Mouse (Mus musculus) c-Kit-positive CD71-positive TER-119-positive erythroid progenitor cells, embryonic 14.5 days (primary cell): Measurements from ENCODE around the gene Pdzd11.

Experiments
- DNase-seq: peaks from one replicate; pipeline ENCODE4 v3.0.0-alpha.2; 2013; ENCODE audit warnings: low spot score

Pdzd11 gene

GRCm38 (mm10) chrX:100625802-100626793 is at the start of gene Pdzd11:
Gene Pdzd11 (minus strand): TSS chrX:100626568.
- DNase-seq = peak; percentile 85

- no peak for DNase-seq
Observed at GRCm38 (mm10) chrX:100664825-100665224, 38.5 kb upstream of the Pdzd11 start.

GRCm38 (mm10) chrX:100652848-100653247 is 26.5 kb upstream of the Pdzd11 start:
- DNase-seq = no peak

GRCm38 (mm10) chrX:100638477-100638876 is 12.1 kb upstream of the Pdzd11 start:
- no peak for DNase-seq

GRCm38 (mm10) chrX:100629076-100629475 is 2.7 kb upstream of the Pdzd11 start:
- DNase-seq = no peak

GRCm38 (mm10) chrX:100625546-100625801 is 894 bp downstream of the Pdzd11 start, which contains the start of gene Kif4:
Gene Kif4 (plus strand): TSS chrX:100625737.
- DNase-seq = no peak

- DNase-seq = peak; percentile 3
Observed at GRCm38 (mm10) chrX:100625146-100625545, 1.2 kb downstream of the Pdzd11 start.

- DNase-seq = peak; percentile 33
Observed at GRCm38 (mm10) chrX:100624242-100624641, 2.1 kb downstream of the Pdzd11 start.

GRCm38 (mm10) chrX:100621366-100621765 is 5.0 kb downstream of the Pdzd11 start:
- DNase-seq = no peak

GRCm38 (mm10) chrX:100618488-100618887 is 7.9 kb downstream of the Pdzd11 start:
- DNase-seq = no peak

GRCm38 (mm10) chrX:100605314-100605713 is 21.1 kb downstream of the Pdzd11 start, which contains the start of gene Arr3:
Gene Arr3 (plus strand): TSS chrX:100605497.
- no peak for DNase-seq

- DNase-seq = no peak
Observed at GRCm38 (mm10) chrX:100599755-100600154, 26.6 kb downstream of the Pdzd11 start.

GRCm38 (mm10) chrX:100597439-100597838 is 28.9 kb downstream of the Pdzd11 start:
- no peak for DNase-seq

- DNase-seq = no peak
Observed at GRCm38 (mm10) chrX:100594791-100595190, 31.6 kb downstream of the Pdzd11 start, which contains the start of gene P2ry4. Gene P2ry4 (minus strand): TSS chrX:100594869.
